Mouse (Mus musculus) forebrain, embryonic 14.5 days (tissue): ENCODE measurements at regions not wholly inside any gene's neighbourhood (a gene's known extent, or its start where the extent isn't known, plus 50 kb on each side); places are given as distances from the start of the nearest gene placed in this dataset.
A peak's percentile ranks its signal among the peaks of the same experiment; 100 is the strongest.

Experiments
- ATAC-seq: fragments of 200-750 bp; cut with Nextera tagmentation; 2 replicates; pipeline ENCODE4 v1.8.0; 2017; ENCODE audit warnings: mild to moderate bottlenecking, moderate library complexity
- DNase-seq: peaks from one replicate; pipeline ENCODE4 v3.0.0-alpha.2; 2015; ENCODE audit warnings: low spot score
- H3K27ac ChIP-seq: fragments of 300-500 bp; sonication (generic); 2 replicates; pipeline ENCODE4 v1.5.1; 2014; ENCODE audit warnings: low read depth, mild to moderate bottlenecking, control low read depth, low read length, moderate library complexity
- H3K27me3 ChIP-seq: fragments of 300-500 bp; sonication (generic); replicated peaks from 2 replicates; pipeline ENCODE4 v1.6.1; 2014; ENCODE audit warnings: low read length, control low read depth, mixed read lengths; ENCODE audit not compliant: control insufficient read depth, insufficient read depth
- H3K36me3 ChIP-seq: fragments of 300-500 bp; sonication (generic); 2 replicates; pipeline ENCODE4 v1.6.1; 2014; ENCODE audit warnings: low read length, control low read depth; ENCODE audit not compliant: control insufficient read depth, insufficient read depth
- H3K4me1 ChIP-seq: fragments of 300-500 bp; sonication (generic); 2 replicates; pipeline ENCODE4 v1.6.1; 2014; ENCODE audit warnings: antibody characterized with exemption, low read length, control low read depth; ENCODE audit not compliant: control insufficient read depth, insufficient read depth
- H3K4me2 ChIP-seq: fragments of 300-500 bp; sonication (generic); 2 replicates; pipeline ENCODE4 v1.6.1; 2014; ENCODE audit warnings: mild to moderate bottlenecking, control low read depth, low read length
- H3K4me3 ChIP-seq: fragments of 300-500 bp; sonication (generic); 2 replicates; pipeline ENCODE4 v1.5.1; 2014; ENCODE audit warnings: low read depth, low read length, control low read depth
- H3K9ac ChIP-seq: fragments of 300-500 bp; sonication (generic); 2 replicates; pipeline ENCODE4 v1.6.1; 2014; ENCODE audit warnings: mild to moderate bottlenecking, low read length, control low read depth, moderate library complexity
- H3K9me3 ChIP-seq: fragments of 300-500 bp; sonication (generic); replicated peaks from 2 replicates; pipeline ENCODE4 v1.6.1; 2016; ENCODE audit warnings: low read length, control low read depth, mixed read lengths; ENCODE audit not compliant: control insufficient read depth
- WGBS: fragments of 180-500 bp; shearing (Covaris S2); extraction: QIAGEN DNeasy Blood & Tissue Kit; methylation state at CpG from one replicate; pipeline ENCODE4 v1.1.7; 2014; 5-methylcytosine and 5-hydroxymethylcytosine counted together

DNA sequence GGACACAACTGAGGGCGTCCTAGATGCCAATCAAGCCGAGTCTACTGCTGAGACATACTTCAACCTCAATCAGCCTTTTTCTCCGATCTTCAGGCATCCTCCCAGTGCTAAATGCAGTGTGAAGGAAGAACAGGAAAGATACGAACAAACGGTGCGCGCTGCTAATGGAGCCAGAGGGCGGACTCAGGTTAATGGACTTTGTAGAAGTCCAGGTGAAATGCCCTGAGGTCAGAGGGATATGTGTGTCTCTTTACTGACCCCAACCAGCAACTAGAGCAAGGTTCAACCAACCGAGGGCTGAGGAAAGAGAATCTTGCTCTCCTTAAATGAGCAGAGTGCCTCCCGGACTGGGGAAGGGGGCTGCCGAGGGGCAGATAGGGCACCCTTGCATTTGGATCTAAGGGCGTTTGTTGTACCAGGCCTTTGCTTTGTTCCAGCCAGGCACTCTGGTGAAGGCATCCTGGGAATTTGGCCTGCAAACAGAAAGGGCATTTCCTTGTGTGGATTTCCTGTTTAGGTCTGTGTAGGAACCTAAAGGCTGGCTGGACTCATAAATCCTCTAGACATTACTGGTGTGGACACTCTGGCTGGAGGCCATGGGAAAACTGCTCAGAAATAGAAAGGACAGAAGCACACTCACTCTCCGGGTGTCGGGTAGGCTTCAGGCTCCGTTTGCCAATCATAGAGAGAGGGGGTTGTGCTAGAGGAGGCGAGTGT lies 62.7 kb upstream of the Ahctf1 start:
- no peak overlapping the region for H3K9ac ChIP-seq
- no peak overlapping the region for H3K4me2 ChIP-seq
- no peaks in the 10 kb centered on the region for H3K36me3 ChIP-seq
- peak overlapping the region; percentile 21; the same call in 1 of the 2 replicates for H3K27ac ChIP-seq
- H3K9me3 ChIP-seq, result no peaks in the 10 kb centered on the region
- no peaks in the 10 kb centered on the region for H3K27me3 ChIP-seq
- DNase-seq, result no peak
- no peaks in the 10 kb centered on the region for H3K4me1 ChIP-seq
- WGBS, result 89% methylated on average over 16 of the region's 16 CpGs
- H3K4me3 ChIP-seq, result no peak overlapping the region
- ATAC-seq, result no peak

DNA sequence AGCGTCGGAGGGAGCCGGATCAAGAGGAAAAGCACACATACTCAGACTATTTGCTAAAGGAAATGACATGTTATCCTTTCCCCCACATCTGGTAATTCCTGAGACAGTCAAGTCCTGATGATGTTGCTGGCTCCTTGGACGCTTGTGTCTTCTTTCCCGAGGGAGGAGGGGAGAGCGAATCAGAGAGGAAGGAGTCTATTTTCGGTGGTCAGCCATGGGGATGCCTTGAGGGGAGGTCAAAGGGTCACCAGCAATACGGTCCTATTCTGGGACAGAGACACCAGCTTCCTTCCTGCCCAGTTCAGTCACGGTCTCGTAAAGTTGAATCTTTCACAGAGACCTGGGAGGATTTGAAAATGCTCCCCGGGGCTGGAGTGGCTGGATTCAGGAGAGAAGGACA lies 62.1 kb upstream of the Ahctf1 start:
- no peaks in the 10 kb centered on the region for H3K36me3 ChIP-seq
- no peak overlapping the region for H3K9ac ChIP-seq
- H3K27ac ChIP-seq, result no peak overlapping the region
- H3K4me2 ChIP-seq, result no peak overlapping the region
- 86% methylated on average over 11 of the region's 11 CpGs for WGBS
- no peaks in the 10 kb centered on the region for H3K9me3 ChIP-seq
- no peak for DNase-seq
- no peaks in the 10 kb centered on the region for H3K4me1 ChIP-seq
- ATAC-seq, result no peak
- H3K4me3 ChIP-seq, result no peak overlapping the region
- no peaks in the 10 kb centered on the region for H3K27me3 ChIP-seq

DNA sequence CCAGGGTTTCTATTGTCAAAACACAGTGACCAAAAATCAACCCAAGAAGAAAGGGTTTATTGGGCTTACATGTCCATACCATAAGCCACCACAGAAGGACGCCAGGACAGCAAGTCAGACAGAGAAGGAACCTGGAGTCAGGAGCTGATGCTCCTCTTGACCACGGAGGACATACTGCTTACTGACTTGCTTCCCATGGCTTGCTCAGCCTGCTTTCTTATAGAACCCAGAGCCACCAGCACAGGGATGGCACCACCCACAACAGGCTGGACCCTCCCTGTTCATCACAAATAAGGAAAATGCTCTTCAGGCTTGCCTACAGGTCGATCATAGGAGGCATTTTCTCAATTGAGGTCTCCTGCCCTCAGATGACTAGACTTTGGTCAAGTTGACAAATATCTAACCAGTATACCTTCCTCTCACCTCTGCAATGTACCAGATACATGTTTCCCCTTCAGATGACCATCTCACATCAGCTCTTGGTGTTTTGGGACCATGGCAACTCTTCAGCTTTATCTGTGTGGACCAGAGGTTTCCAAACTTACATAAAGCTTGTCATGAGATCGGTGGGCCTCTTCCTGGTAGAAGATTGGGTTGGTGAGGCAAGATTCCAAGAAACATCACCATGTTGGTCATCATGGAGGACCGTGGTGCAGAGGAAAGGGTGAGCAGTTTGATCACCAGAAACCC lies 61.2 kb upstream of the Ahctf1 start:
- no peaks in the 10 kb centered on the region for H3K4me1 ChIP-seq
- H3K27me3 ChIP-seq, result no peaks in the 10 kb centered on the region
- no peak overlapping the region for H3K4me2 ChIP-seq
- DNase-seq (no peak), ATAC-seq (no peak)
- 90% methylated on average over 5 of the region's 5 CpGs for WGBS
- no peak overlapping the region for H3K9ac ChIP-seq
- H3K27ac ChIP-seq, result no peak overlapping the region
- no peaks in the 10 kb centered on the region for H3K9me3 ChIP-seq
- H3K36me3 ChIP-seq, result no peaks in the 10 kb centered on the region
- no peak overlapping the region for H3K4me3 ChIP-seq

DNA sequence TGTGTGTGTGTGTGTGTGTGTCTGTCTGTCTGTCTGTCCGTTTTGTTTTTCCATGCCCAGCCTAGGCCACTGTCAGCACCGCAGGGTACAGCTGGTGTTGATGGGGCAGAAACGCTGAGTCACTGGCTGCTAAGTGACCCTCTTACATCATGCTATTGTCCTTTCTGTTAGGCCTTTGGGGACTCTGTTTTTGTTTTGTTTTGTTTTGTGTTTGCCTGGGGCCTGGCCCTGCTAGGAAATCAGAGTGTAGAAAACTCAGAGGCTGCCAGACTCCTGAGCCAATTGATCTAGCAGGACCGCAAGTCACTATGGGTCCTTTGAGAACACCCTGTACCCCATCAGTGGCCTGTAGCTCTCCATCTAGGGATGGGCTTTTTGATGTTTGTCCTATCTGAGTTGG lies 59.9 kb upstream of the Ahctf1 start:
- DNase-seq, result no peak
- Histone ChIP-seq H3K9me3 (no peaks in the 10 kb centered on the region), H3K9ac (no peak overlapping the region), H3K4me1 (no peaks in the 10 kb centered on the region), H3K4me2 (no peak overlapping the region), H3K36me3 (no peaks in the 10 kb centered on the region), H3K27ac (no peak overlapping the region), H3K27me3 (no peaks in the 10 kb centered on the region), H3K4me3 (no peak overlapping the region)
- no peak for ATAC-seq
- WGBS, result 49% methylated on average over 4 of the region's 4 CpGs

DNA sequence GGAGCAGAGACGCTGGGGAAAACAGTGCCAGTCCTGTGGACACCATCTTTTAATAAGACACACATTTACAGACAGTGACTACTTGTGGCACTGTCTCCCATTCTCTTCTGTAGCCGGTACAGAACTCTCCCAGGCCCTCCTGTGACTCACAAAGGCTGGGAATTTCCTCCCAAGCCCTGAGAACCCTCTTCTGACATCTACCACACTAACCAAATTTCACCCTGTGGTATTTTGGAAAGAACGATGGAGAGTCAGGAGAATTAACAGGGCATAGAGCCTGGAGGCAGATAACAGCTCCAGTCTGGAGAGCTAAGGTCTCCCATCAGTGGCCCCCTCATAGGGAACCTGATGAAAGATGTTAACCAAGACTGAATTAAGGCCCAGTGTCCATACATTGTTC lies 59.5 kb upstream of the Ahctf1 start:
- DNase-seq, result no peak
- H3K4me3 ChIP-seq, result no peak overlapping the region
- H3K36me3 ChIP-seq, result no peaks in the 10 kb centered on the region
- no peak overlapping the region for H3K27ac ChIP-seq
- no peaks in the 10 kb centered on the region for H3K9me3 ChIP-seq
- no peaks in the 10 kb centered on the region for H3K27me3 ChIP-seq
- H3K9ac ChIP-seq, result no peak overlapping the region
- no peaks in the 10 kb centered on the region for H3K4me1 ChIP-seq
- ATAC-seq, result no peak
- 80% methylated on average over 3 of the region's 3 CpGs for WGBS
- H3K4me2 ChIP-seq, result no peak overlapping the region

DNA sequence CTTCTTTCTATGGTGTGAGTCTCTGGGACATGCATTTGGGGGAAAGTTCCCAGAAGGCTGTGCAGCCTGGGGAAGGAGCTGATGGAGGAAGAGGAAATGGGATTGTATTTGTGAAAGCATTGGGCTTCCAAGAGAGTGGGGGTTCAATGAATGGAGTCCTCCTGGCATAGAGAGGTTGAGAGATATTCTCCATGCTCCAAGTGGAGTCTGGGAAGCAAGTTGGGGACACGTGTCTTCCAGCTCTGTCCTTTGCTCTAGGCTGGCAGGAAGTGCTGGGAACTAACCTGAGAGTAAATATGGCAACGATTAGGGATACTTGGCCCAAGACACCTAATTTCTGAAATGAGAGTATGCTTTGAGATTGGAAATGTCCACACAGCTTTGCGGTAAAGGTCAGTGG lies 58.3 kb upstream of the Ahctf1 start:
- WGBS, result 89% methylated on average over 3 of the region's 3 CpGs
- no peaks in the 10 kb centered on the region for H3K27me3 ChIP-seq
- H3K9me3 ChIP-seq, result no peaks in the 10 kb centered on the region
- H3K4me1 ChIP-seq, result no peaks in the 10 kb centered on the region
- H3K27ac ChIP-seq, result no peak overlapping the region
- no peak overlapping the region for H3K4me3 ChIP-seq
- H3K36me3 ChIP-seq, result no peaks in the 10 kb centered on the region
- H3K9ac ChIP-seq, result no peak overlapping the region
- no peak for DNase-seq
- ATAC-seq, result no peak
- H3K4me2 ChIP-seq, result no peak overlapping the region

DNA sequence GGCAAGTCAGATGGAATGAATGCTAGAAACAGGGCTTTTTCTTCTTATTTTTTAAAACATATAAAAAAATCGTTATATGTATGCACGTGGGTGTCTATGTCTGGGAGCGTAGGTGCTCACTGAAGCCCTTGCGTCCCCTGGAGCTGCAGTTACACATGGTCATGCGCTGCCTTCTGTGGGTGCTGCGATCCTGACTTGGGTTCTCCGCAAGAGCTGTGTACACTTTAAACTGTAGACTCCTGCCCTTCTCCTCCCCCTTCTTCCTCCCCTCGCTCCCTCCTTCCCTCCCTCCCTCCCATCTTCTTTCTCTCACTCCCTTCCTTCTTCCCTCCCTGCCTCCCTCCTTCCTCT lies 56.0 kb upstream of the Ahctf1 start:
- no peak overlapping the region for H3K4me2 ChIP-seq
- H3K36me3 ChIP-seq, result no peaks in the 10 kb centered on the region
- no peaks in the 10 kb centered on the region for H3K27me3 ChIP-seq
- 83% methylated on average over 8 of the region's 8 CpGs for WGBS
- no peaks in the 10 kb centered on the region for H3K9me3 ChIP-seq
- H3K4me1 ChIP-seq, result no peaks in the 10 kb centered on the region
- H3K4me3 ChIP-seq, result no peak overlapping the region
- DNase-seq, result no peak
- H3K27ac ChIP-seq, result no peak overlapping the region
- no peak overlapping the region for H3K9ac ChIP-seq
- ATAC-seq, result peak; percentile 37; the same call in 1 of the 2 replicates

DNA sequence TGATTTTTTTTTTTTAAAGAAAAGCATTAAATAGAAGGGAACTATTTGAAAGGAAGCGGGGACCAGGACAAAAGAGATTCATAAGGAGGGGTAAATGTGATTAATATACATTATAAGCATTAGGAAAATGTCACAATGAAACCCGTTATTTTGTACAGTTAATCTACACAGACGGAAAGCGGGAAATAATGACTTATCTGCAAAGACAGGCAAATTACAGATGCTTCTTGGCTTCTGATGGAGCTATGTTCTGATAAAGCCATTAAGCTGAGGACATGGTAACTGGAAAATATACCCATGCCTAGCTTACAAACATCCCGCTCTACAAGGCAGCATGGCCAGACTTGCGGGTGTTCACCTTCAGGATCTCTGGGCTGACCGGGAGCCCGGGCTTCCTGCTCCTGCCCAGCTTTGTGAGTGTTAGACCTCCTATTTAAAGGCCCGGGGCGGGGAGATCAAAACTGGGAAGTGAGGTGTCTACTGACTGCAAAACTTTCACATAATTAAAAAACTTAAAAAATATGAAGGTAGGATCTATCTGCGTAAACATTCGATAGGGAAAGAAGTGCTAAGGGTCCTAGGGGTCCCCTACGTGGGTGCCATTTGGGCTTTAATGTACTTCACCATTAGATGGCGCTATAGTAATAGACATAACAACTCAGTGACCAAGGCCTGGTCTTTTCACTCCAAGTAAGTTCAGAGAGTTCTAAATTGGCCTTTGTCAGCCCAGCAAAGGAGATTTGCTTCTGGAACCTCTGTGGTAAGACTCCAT lies 55.5 kb upstream of the Ahctf1 start:
- H3K4me2 ChIP-seq, result no peak overlapping the region
- no peaks in the 10 kb centered on the region for H3K27me3 ChIP-seq
- H3K9me3 ChIP-seq, result no peaks in the 10 kb centered on the region
- no peaks in the 10 kb centered on the region for H3K36me3 ChIP-seq
- ATAC-seq (peak; percentile 79), DNase-seq (peak; percentile 86)
- WGBS, result 44% methylated on average over 14 of the region's 14 CpGs
- no peak overlapping the region for H3K4me3 ChIP-seq
- no peak overlapping the region for H3K27ac ChIP-seq
- no peaks in the 10 kb centered on the region for H3K4me1 ChIP-seq
- H3K9ac ChIP-seq, result no peak overlapping the region
